Mouse (Mus musculus) ES-E14 (cell line): Measurements from ENCODE around the gene Cldnd1.

Experiments used
- CHD2 ChIP-seq: IDR thresholded peaks from 2 replicates; pipeline ENCODE4 v1.6.1; 2014; ENCODE audit warnings: mild to moderate bottlenecking, low read depth, low read length, inconsistent platforms
- HCFC1 ChIP-seq: IDR thresholded peaks from 2 replicates; pipeline ENCODE4 v1.6.1; 2012; ENCODE audit warnings: low read length, inconsistent platforms, borderline replicate concordance; ENCODE audit not compliant: insufficient read depth

DNA sequence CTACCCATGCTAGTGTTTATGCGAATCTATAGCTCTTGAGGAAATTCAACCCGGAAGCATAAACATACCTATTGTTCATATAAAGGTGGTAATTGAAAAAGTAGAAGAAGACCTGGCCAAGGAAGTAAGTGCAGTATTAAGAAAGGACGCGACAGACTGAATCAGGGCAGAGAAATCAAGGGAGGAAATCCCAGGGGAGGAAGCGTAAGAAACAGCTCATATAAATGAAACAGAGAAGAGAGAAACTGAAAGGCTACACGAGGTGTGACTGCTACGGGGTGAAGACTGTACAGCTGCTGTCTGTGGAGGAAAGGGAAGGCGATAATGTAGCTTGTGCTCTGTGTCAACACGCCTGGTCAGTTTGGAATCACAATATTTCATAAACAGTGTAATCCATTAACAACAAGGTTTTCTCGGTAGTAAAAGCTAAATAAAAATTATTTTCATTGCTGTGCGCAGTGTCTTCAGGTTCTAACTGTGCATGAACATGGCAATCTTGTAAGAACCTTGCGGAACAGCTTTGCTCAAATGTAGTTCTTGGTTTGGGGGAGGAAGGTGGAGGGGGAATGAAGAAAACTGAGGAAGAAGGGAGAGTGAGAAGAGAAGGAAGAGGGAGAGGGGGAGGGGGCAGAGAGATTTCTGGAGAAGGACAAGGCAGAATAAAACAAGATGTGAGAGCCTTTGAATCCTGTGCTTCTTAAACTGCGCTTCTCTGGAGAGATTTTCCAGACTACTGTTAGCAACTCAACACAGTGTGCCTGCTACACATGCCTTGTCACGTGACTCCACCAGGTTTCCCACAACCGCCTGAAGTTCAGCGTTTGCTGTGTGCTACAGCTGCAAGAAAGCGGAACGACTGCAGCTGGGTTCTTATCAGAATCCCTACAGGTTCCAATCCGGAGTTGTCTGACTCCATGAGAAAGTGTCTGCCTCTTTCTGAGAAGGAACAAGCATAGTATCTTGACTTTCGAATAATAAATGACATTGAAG, 41.9 kb upstream of the Cldnd1 start:
- TF ChIP-seq HCFC1 = no peak
- TF ChIP-seq CHD2 = no peak
